Mouse (Mus musculus): ENCODE data around the gene Clgn. TPM values are rescaled to one million over a fixed set of nuclear protein-coding genes. Genes with fewer than 3 reads are reported as not detected.
A peak's percentile ranks its signal among the peaks of the same experiment; 100 is the strongest.

Clgn gene
- 8.3 and 8.8 TPM in 2 replicates for polyA plus RNA-seq (2012; rRNA removed)

DNA sequence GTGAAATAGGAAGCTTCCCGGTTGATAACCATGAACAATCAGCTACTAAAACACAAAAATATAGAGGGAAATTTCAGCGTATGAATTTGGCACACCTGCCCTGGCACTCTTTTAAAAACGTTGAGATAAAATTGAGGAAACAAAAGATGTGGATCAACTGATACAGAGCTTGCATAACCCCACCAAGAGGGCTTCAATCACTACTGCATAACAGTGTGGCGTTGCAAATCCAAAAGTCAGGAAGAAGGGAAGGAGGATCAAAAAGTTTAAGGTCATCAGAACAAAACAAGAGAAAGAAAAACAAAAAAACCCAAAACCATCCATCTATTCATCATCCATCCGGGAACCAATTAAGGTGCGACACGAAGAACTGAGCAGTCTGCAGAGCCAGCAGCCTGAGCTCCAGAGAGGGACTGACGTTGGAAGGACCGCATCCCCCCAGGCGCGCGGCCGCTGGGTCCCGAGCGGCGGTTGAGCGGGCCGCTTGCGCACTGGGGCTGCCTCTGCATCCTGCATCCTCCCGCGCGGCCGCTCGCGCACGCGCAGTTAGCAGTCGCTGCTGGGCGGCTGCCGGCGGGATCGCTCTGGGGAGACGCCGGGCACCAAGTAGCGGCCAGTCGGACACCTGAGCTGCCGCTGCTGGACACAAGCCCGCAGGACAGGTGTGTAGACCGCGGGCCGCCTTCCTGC lies at the start of gene Clgn:
TSS of gene Clgn (plus strand) at position 552 of the 690 bp plus-strand sequence.
- H3K4me3 ChIP-seq (ENCODE audit: insufficient read depth, low read length), result peak within 1 kb of the TSS; percentile 81
- no peaks in the 10 kb centered on the region for H3K4me1 ChIP-seq (ENCODE audit: control insufficient read depth, insufficient read depth, low read length)
- TF ChIP-seq CTCF (IDR thresholded peaks at IDR 0.05; ENCODE audit: extremely low read depth, insufficient read depth, low read length), result no peak
- TF ChIP-seq POLR2A (IDR thresholded peaks at IDR 0.05; ENCODE audit: extremely low read depth, insufficient read depth, low read length), result no peak
- H3K27ac ChIP-seq (ENCODE audit: insufficient read depth, low read length), result no peak within 1 kb of the TSS

DNA sequence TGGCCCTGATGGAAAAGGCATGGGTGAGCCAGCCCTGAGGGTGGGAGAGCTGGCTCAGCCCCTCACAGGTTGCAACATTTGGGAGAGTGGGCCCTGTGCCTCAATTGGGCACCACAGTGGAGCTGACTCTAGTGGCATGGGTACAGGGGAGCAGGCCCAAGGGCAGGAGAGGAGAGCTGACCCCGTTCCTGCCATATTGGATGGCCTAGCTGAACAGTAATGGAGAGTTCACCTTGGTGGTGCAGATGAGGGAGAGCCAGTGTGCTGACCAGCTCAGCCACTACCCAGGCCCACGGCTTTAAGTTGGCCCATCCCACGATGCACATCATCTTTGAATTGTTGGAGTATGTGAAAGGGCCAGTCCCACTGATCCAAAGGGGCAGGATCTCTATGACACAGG lies 47.6 kb upstream of the Clgn start:
- no peak overlapping the region for H3K4me3 ChIP-seq (ENCODE audit: insufficient read depth, low read length)
- TF ChIP-seq POLR2A (IDR thresholded peaks at IDR 0.05; ENCODE audit: extremely low read depth, insufficient read depth, low read length) (no peak), CTCF (IDR thresholded peaks at IDR 0.05; ENCODE audit: extremely low read depth, insufficient read depth, low read length) (no peak)
- no peaks in the 10 kb centered on the region for H3K4me1 ChIP-seq (ENCODE audit: control insufficient read depth, insufficient read depth, low read length)
- H3K27ac ChIP-seq (ENCODE audit: insufficient read depth, low read length), result no peak overlapping the region

DNA sequence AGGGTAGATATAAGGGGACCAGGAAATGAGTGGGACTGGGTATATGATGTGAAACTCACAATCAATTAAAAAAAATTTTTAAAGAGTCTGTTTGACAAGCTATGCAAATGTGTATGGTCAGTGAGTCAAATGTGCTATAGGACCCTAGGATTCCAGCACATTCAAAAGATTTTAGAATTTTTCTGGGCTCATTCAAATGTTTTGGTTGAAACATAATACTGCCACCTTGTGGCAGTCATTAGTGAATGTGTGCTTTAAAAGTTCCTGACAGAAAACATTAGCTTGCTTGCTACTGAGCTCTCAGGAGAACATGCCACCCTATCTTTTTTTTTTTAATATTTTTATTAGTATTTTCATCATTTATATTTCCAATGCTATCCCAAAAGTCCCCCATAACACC lies 47.0 kb upstream of the Clgn start:
- no peak for TF ChIP-seq CTCF (IDR thresholded peaks at IDR 0.05; ENCODE audit: extremely low read depth, insufficient read depth, low read length)
- TF ChIP-seq POLR2A (IDR thresholded peaks at IDR 0.05; ENCODE audit: extremely low read depth, insufficient read depth, low read length), result no peak
- no peak overlapping the region for H3K27ac ChIP-seq (ENCODE audit: insufficient read depth, low read length)
- no peaks in the 10 kb centered on the region for H3K4me1 ChIP-seq (ENCODE audit: control insufficient read depth, insufficient read depth, low read length)
- H3K4me3 ChIP-seq (ENCODE audit: insufficient read depth, low read length), result no peak overlapping the region

DNA sequence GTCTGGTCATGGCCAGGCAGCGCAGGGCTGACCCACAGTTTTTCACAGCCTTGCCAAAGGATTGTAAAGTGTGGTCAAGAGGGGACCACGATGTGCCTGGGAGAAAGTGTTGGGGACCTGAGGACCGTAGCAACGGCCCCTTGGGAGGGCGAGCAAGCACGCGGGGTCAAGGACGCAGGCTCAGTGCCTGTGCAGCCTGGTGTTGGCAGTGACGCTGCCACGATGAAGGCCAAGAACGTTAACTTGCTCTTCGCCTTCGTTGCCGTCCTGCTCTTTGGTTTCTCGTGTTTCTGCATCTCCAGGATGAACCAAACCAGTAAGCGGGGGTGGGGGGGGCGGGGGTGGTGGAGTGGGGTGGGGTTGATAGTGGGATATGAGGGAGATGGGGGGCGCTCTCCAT lies 41.4 kb upstream of the Clgn start, which contains the start of gene Mgat4d:
TSS of gene Mgat4d (plus strand) at position 209 of the 400 bp plus-strand sequence.
- TF ChIP-seq POLR2A (IDR thresholded peaks at IDR 0.05; ENCODE audit: extremely low read depth, insufficient read depth, low read length) (no peak), CTCF (IDR thresholded peaks at IDR 0.05; ENCODE audit: extremely low read depth, insufficient read depth, low read length) (no peak)
- no peaks in the 10 kb centered on the region for H3K4me1 ChIP-seq (ENCODE audit: control insufficient read depth, insufficient read depth, low read length)

DNA sequence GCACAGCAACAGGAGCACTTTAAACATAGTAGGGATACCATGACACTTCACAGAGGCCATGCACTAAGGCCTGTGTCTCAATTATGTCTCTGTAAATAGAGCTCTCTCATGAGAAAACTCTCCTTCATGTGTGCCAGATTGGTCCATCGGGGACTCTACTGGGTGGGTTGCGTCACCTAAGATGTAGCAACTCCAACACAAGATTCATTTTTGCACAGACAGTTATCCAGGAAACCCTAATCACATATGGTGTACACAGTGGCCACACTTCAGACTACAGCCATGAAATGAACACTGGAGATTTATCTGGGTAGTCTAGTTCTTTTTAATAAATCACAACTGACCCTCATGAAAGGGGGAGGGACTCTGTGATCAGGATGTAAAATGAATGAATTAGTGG lies 38.4 kb upstream of the Clgn start:
- Histone ChIP-seq H3K4me1 (ENCODE audit: control insufficient read depth, insufficient read depth, low read length) (no peaks in the 10 kb centered on the region), H3K27ac (ENCODE audit: insufficient read depth, low read length) (no peak overlapping the region), H3K4me3 (ENCODE audit: insufficient read depth, low read length) (no peak overlapping the region)
- no peak for TF ChIP-seq CTCF (IDR thresholded peaks at IDR 0.05; ENCODE audit: extremely low read depth, insufficient read depth, low read length)
- no peak for TF ChIP-seq POLR2A (IDR thresholded peaks at IDR 0.05; ENCODE audit: extremely low read depth, insufficient read depth, low read length)

More for the DNA sequence above, 41.4 kb upstream of the Clgn start, which contains the start of gene Mgat4d:
- Histone ChIP-seq H3K27ac (ENCODE audit: insufficient read depth, low read length) (no peak within 1 kb of the TSS), H3K4me3 (ENCODE audit: insufficient read depth, low read length) (no peak within 1 kb of the TSS)

DNA sequence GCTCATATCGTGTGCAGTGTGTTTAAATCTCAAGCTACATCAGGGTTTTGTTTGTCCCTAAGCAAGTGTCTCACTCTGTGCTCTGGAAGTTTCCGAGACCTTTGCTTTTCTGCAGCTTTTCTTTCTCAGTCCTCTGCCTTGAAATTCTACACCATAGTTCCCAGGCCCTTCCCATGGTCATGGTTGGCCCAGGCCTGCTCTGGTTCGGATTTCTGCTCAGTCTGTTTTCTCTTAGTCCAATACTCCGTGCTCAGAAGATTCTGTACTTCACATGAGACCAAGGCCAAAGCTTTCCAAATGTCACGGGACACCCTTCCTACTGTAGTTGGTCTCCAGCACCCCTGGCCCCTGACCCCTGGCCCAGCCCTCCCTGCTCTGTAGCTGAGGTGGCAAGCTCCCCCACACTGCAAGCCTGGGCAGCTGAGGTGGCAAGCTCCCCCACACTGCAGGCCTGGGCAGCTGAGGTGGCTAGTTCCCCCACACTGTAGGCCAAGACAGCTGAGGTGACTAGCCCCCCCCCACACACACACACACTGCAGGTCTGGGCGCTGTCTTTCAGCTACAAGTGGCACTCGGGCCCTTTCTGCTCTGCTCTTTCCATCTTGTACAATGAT lies 26.4 kb upstream of the Clgn start:
- TF ChIP-seq POLR2A (IDR thresholded peaks at IDR 0.05; ENCODE audit: extremely low read depth, insufficient read depth, low read length), result no peak
- no peak for TF ChIP-seq CTCF (IDR thresholded peaks at IDR 0.05; ENCODE audit: extremely low read depth, insufficient read depth, low read length)
- Histone ChIP-seq H3K4me1 (ENCODE audit: control insufficient read depth, insufficient read depth, low read length) (no peaks in the 10 kb centered on the region), H3K4me3 (ENCODE audit: insufficient read depth, low read length) (no peak overlapping the region), H3K27ac (ENCODE audit: insufficient read depth, low read length) (no peak overlapping the region)

DNA sequence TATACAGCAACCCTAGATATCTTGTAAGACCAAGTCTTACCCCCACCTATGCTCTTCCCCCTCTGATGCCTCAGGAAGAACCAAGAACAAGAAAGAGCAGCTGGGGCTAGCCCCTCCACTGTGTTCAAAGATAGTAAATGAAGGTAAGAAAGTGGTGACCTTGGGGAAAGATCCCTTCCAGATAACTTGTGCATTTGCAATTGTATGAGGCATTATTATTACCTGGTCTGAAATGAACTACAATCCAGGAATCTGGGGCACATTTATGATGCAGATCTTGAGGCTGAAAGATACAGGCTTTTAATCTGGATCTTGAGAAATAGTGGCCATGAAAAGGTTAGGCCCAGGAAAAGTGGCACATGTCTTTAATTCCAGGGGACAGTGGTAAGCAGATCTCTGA lies 12.4 kb upstream of the Clgn start:
- TF ChIP-seq POLR2A (IDR thresholded peaks at IDR 0.05; ENCODE audit: extremely low read depth, insufficient read depth, low read length) (no peak), CTCF (IDR thresholded peaks at IDR 0.05; ENCODE audit: extremely low read depth, insufficient read depth, low read length) (no peak)
- no peak overlapping the region for H3K4me3 ChIP-seq (ENCODE audit: insufficient read depth, low read length)
- no peaks in the 10 kb centered on the region for H3K4me1 ChIP-seq (ENCODE audit: control insufficient read depth, insufficient read depth, low read length)
- no peak overlapping the region for H3K27ac ChIP-seq (ENCODE audit: insufficient read depth, low read length)

DNA sequence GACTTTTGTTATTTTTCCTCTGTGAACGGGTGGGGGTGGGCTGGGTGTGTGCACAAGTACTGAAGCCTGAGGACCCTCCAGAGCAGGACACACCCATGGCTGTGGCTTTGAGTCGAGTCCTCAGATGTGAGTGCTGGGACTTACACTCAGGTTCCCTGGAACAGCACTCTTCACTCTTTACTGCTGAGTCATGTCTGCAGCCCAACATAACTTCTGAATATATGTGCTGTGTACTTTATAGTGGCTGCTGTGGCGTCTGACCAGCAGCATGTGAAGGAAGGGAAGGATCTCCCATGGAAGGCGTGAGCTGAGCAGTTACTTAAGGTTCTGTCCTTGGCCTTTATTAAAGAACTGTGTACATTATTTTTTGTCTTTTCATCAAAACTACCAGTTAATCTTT lies 9.5 kb upstream of the Clgn start:
- Histone ChIP-seq H3K4me1 (ENCODE audit: control insufficient read depth, insufficient read depth, low read length) (no peaks in the 10 kb centered on the region), H3K4me3 (ENCODE audit: insufficient read depth, low read length) (no peak overlapping the region), H3K27ac (ENCODE audit: insufficient read depth, low read length) (no peak overlapping the region)
- TF ChIP-seq POLR2A (IDR thresholded peaks at IDR 0.05; ENCODE audit: extremely low read depth, insufficient read depth, low read length), result no peak
- no peak for TF ChIP-seq CTCF (IDR thresholded peaks at IDR 0.05; ENCODE audit: extremely low read depth, insufficient read depth, low read length)

DNA sequence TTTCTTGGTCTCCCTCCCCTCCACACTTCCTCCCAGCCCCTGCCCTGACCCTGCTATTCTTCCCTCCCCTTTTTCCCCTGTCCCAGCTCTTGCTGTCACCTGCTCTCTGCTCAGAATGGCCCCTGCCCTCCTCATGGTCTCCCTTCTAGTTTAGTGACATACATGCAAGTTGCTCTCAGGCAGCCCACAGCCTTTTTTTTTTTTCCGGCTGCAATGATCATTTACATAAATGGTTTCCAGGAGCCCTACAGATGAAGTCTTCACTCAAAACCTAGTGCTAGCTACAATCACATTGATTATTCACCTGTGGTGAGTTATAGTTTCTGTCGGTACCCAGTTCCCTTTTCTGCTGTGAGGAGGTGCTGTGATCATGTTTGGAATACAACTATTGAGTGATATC lies 8.7 kb upstream of the Clgn start:
- H3K27ac ChIP-seq (ENCODE audit: insufficient read depth, low read length), result no peak overlapping the region
- H3K4me3 ChIP-seq (ENCODE audit: insufficient read depth, low read length), result no peak overlapping the region
- TF ChIP-seq CTCF (IDR thresholded peaks at IDR 0.05; ENCODE audit: extremely low read depth, insufficient read depth, low read length) (no peak), POLR2A (IDR thresholded peaks at IDR 0.05; ENCODE audit: extremely low read depth, insufficient read depth, low read length) (no peak)
- no peaks in the 10 kb centered on the region for H3K4me1 ChIP-seq (ENCODE audit: control insufficient read depth, insufficient read depth, low read length)

DNA sequence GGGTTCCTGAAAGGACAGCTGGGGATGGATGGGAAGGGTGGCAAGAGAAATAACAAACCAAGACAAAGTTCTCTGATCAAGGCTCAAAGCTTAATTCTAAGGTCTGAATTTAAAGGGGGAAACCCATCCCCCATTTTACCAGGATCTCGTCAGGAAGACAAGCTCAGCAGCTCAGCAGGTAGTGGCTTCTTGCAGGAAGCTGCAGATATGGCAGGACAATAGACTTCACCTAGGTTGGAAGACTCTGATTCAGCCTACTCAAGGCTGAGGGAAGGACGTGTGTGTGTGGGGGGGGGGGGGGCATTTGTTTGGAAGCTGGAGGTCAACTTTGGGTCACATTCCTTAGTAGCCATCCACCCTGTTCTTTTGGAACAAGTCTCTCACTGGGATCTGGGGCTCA lies 6.8 kb upstream of the Clgn start:
- Histone ChIP-seq H3K27ac (ENCODE audit: insufficient read depth, low read length) (no peak overlapping the region), H3K4me3 (ENCODE audit: insufficient read depth, low read length) (no peak overlapping the region), H3K4me1 (ENCODE audit: control insufficient read depth, insufficient read depth, low read length) (no peaks in the 10 kb centered on the region)
- TF ChIP-seq POLR2A (IDR thresholded peaks at IDR 0.05; ENCODE audit: extremely low read depth, insufficient read depth, low read length) (no peak), CTCF (IDR thresholded peaks at IDR 0.05; ENCODE audit: extremely low read depth, insufficient read depth, low read length) (no peak)
